17 mouse cellular contexts compared by ENCODE assay signal in genomic region chr6:50334846-50335821, GRCm38 (mm10).
A peak's percentile ranks its signal among the peaks of the same experiment; 100 is the strongest.
DNase-seq lines count a peak whose midpoint lies in the region; ATAC-seq lines count a peak whose summit lies in the region.
"Had no signal": no experiment of that assay in that cellular context is flagged by ENCODE, and none has a peak within 500 bp of the region (broad histone marks: within the 10 kb centered on the region; RNA-seq: fewer than 3 reads in every experiment).

No protein-coding gene starts in this region.

- H3K9me3 ChIP-seq in heart, embryonic 16.5 days (replicated peaks; ENCODE audit: control insufficient read depth, low read length) = no peaks in the 10 kb centered on the region
- H3K9me3 ChIP-seq in midbrain, embryonic 15.5 days = no peaks in the 10 kb centered on the region
- H3K9me3 ChIP-seq: embryonic facial prominence, embryonic 15.5 days; limb, embryonic 13.5 days; liver, embryonic 13.5 days had no signal

- H3K9ac ChIP-seq in heart, embryonic 16.5 days (ENCODE audit: low read length) = no peak overlapping the region
- no peak overlapping the region for H3K9ac ChIP-seq in midbrain, embryonic 15.5 days
- H3K9ac ChIP-seq: embryonic facial prominence, embryonic 15.5 days; forebrain, postnatal 0 days; limb, embryonic 13.5 days; liver, embryonic 13.5 days; lung, embryonic 14.5 days had no signal

- H3K36me3 ChIP-seq in heart, embryonic 16.5 days (ENCODE audit: control insufficient read depth, insufficient read depth) = no peaks in the 10 kb centered on the region
- no peaks in the 10 kb centered on the region for H3K36me3 ChIP-seq in midbrain, embryonic 15.5 days (replicated peaks)
- H3K36me3 ChIP-seq: embryonic facial prominence, embryonic 15.5 days; liver, embryonic 13.5 days had no signal

- no peaks in the 10 kb centered on the region for H3K27me3 ChIP-seq in heart, embryonic 16.5 days (ENCODE audit: control insufficient read depth, insufficient read depth, low read length)
- no peaks in the 10 kb centered on the region for H3K27me3 ChIP-seq in midbrain, embryonic 15.5 days (replicated peaks)
- H3K27me3 ChIP-seq: embryonic facial prominence, embryonic 15.5 days; limb, embryonic 13.5 days; liver, embryonic 13.5 days had no signal

- 73% methylated on average over 15 of the region's 15 CpGs for WGBS in heart, embryonic 16.5 days
- WGBS in midbrain, embryonic 15.5 days = 89% methylated on average over 15 of the region's 15 CpGs

- intact Hi-C loops in heart, postnatal 14 days (cut with DNase I) = no loop called here

- H3K4me3 ChIP-seq in heart, embryonic 16.5 days (ENCODE audit: low read length) = no peak overlapping the region
- H3K4me3 ChIP-seq in midbrain, embryonic 15.5 days = no peak overlapping the region
- H3K4me3 ChIP-seq: embryonic facial prominence, embryonic 15.5 days; limb, embryonic 13.5 days; liver, embryonic 13.5 days had no signal

- H3K4me2 ChIP-seq in heart, embryonic 16.5 days (ENCODE audit: low read depth, low read length) = no peak overlapping the region
- H3K4me2 ChIP-seq in midbrain, embryonic 15.5 days = no peak overlapping the region
- H3K4me2 ChIP-seq: embryonic facial prominence, embryonic 15.5 days; limb, embryonic 13.5 days; liver, embryonic 13.5 days; lung, embryonic 14.5 days had no signal

- no peak for DNase-seq in heart, postnatal 14 days
- peak; percentile 50 for DNase-seq in induced T-regulatory cell, adult 2 months (ENCODE audit: low read depth)
- peak; percentile 37 for DNase-seq in kidney, postnatal 14 days
- no peak for DNase-seq in thymus, postnatal 10 days (ENCODE audit: low spot score in 2 of 2)
- DNase-seq: adrenal gland, postnatal 36 days; cerebellum, adult 11-12 months; cerebellum, postnatal 25 days; forebrain, postnatal 0 days; liver, embryonic 13.5 days; lung, embryonic 14.5 days; lung, postnatal 36 days; retina, postnatal 1 day had no signal

- peak; percentile 85 for ATAC-seq in heart, embryonic 16.5 days (replicated peaks; ENCODE audit: extremely low read depth, insufficient read depth, low FRiP score)
- peak; percentile 50 for ATAC-seq in CD4-positive, CD25-positive, alpha-beta regulatory T cell, adult 4 months
- ATAC-seq in midbrain, embryonic 15.5 days (replicated peaks) = no peak
- ATAC-seq: forebrain, postnatal 0 days had no signal

- H3K27ac ChIP-seq in heart, embryonic 16.5 days (ENCODE audit: low read length) = peak overlapping the region; percentile 79
- H3K27ac ChIP-seq in midbrain, embryonic 15.5 days = no peak overlapping the region
- H3K27ac ChIP-seq: embryonic facial prominence, embryonic 15.5 days; limb, embryonic 13.5 days; liver, embryonic 13.5 days had no signal

- peaks cover 24% of the 10 kb centered on the region for H3K4me1 ChIP-seq in heart, embryonic 16.5 days (ENCODE audit: control insufficient read depth, insufficient read depth, low read length)
- H3K4me1 ChIP-seq in midbrain, embryonic 15.5 days = no peaks in the 10 kb centered on the region
- H3K4me1 ChIP-seq: embryonic facial prominence, embryonic 15.5 days; liver, embryonic 13.5 days had no signal

Comparison
In these comparisons a context has a peak if more than half of its experiments do, and no peak if none do; other contexts are left out.
1. DNase-seq: peak in induced T-regulatory cell, adult 2 months (single experiment) and kidney, postnatal 14 days (single experiment); none in heart, postnatal 14 days (0 of 2) and thymus, postnatal 10 days (0 of 2).